Mouse (Mus musculus) Patski (cell line): ENCODE results near the gene Otog. TPM values are rescaled to one million over a fixed set of nuclear protein-coding genes. Genes with fewer than 3 reads are reported as not detected.

ENCODE experiments used
- ATAC-seq: fragments of 100-300 bp; one replicate; pipeline ENCODE4 v1.8.0; 2021
- CTCF ChIA-PET: fragments of 350-600 bp; sonication (Branson Sonifier 250); formaldehyde crosslinking; loops from one replicate; lab custom pipeline; 2022; ENCODE audit warnings: inconsistent platforms; lab: Charles Lee
- POLR2A ChIA-PET: fragments of 350-600 bp; sonication (Branson Sonifier 250); formaldehyde crosslinking; loops from one replicate; lab custom pipeline; 2022; ENCODE audit warnings: antibody characterized with exemption, inconsistent platforms; lab: Charles Lee
- DNase-seq: peaks from one replicate; pipeline ENCODE4 v3.0.0-alpha.2; 2011; ENCODE audit warnings: low read depth, low spot score
- H3K27me3 ChIP-seq: fragments of 371-371 bp; one replicate; pipeline ENCODE4 v1.5.1; 2021
- CTCF ChIP-seq: fragments of 100-300 bp; IDR thresholded peaks from one replicate; pipeline ENCODE4 v1.5.1; 2021
- in situ Hi-C: fragments of 300-500 bp; cut with MboI; formaldehyde crosslinking; loops from 3 replicates; pipeline ENCODE4 v1.11.1; 2018; ENCODE audit warnings: low pct_unique_long_range_greater_than_20kb, mixed read lengths
- polyA plus RNA-seq: library from polyadenylated mRNA; unstranded; gene quantifications from one replicate; pipeline ENCODE4 v1.2.3, GENCODE M21; 2021

Gene Otog
- polyA plus RNA-seq, 1 experiment from 2014 or later, result not detected

- POLR2A ChIA-PET, result no interaction called here
- TF ChIP-seq CTCF, result no peak
These were observed 74.9 kb downstream of the Otog start for GRCm38 (mm10) chr7:46315692-46316091.

GRCm38 (mm10) chr7:46316948-46317347, 76.2 kb downstream of the Otog start:
- no peak for ATAC-seq
- POLR2A ChIA-PET, result no interaction called here
- CTCF ChIA-PET, result no interaction called here
- in situ Hi-C loops, result no loop called here
- no peak for DNase-seq
- H3K27me3 ChIP-seq, result no peaks in the 10 kb centered on the region
- no peak for TF ChIP-seq CTCF

More at GRCm38 (mm10) chr7:46315692-46316091, 74.9 kb downstream of the Otog start:
- H3K27me3 ChIP-seq, result no peaks in the 10 kb centered on the region
- in situ Hi-C loops, result no loop called here
- CTCF ChIA-PET, result no interaction called here
- ATAC-seq (no peak), DNase-seq (no peak)

DNA sequence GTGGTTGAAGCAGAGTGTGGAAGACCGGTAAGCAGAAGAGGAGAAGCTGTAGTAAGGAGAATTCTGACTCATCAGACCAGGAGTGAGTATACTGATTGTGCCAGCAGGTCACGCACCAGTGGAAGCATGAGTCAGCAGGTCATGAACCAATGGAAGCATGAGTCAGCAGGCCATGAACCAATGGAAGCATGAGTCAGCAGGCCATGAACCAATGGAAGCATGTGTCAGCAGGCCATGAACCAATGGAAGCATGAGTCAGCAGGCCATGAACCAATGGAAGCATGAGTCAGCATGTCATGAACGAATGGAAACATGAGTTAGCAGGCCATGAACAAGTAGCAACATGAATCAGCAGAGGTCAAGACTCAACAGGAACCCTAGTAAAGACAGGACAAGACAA, 80.5 kb downstream of the Otog start:
- DNase-seq (no peak), ATAC-seq (no peak)
- in situ Hi-C loops, result no loop called here
- ChIA-PET CTCF (no interaction called here), POLR2A (no interaction called here)
- no peaks in the 10 kb centered on the region for H3K27me3 ChIP-seq
- TF ChIP-seq CTCF, result no peak

GRCm38 (mm10) chr7:46327896-46328295, 87.1 kb downstream of the Otog start:
- in situ Hi-C loops, result no loop called here
- ChIA-PET CTCF (no interaction called here), POLR2A (no interaction called here)
- no peaks in the 10 kb centered on the region for H3K27me3 ChIP-seq
- TF ChIP-seq CTCF, result no peak
- ATAC-seq (no peak), DNase-seq (no peak)

DNA sequence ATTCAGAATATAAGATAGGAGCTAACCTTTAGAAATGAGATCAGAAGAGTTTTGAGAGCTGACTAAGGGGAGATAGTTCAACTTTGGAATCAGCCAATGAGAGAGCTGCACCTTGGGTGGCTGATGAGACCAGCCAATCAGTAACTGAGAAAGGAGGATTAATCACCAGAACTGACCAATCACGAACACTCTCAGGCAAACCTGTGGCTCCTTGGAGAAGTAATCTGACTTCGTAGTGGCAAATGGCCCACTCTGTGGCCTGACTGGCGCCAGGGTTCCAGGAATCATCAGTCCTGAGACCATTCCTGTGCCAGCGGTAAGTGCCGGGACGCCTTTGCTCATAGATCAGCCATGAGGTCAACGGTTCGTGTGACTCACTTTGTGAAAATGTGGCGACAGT, 96.6 kb downstream of the Otog start:
- ATAC-seq (no peak), DNase-seq (no peak)
- TF ChIP-seq CTCF, result no peak
- ChIA-PET CTCF (no interaction called here), POLR2A (no interaction called here)
- in situ Hi-C loops, result no loop called here
- H3K27me3 ChIP-seq, result peaks cover 4% of the 10 kb centered on the region

DNA sequence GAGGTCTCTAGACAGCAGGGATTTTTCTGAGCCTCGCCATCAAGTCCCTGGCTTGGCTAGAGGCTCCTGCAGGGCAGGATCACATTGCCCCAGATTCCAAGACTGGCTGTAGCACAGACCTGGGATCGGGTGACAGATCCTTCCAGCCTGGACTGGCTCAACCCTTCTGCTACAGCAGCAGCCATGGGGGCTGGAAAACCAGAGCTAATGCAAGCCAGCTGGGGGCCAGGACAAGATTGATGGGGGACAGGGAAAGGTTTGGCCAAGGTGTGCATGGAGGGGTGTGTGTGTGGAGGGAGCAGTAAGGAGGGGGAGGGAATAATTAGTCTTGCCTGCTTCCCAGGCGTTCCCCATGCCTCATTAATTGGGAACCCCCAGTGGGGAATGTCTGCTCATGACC, 99.0 kb downstream of the Otog start:
- no peak for ATAC-seq
- POLR2A ChIA-PET, result no interaction called here

GRCm38 (mm10) chr7:46340295-46340694, 99.5 kb downstream of the Otog start:
- DNase-seq (no peak), ATAC-seq (no peak)
- ChIA-PET POLR2A (no interaction called here), CTCF (no interaction called here)
- in situ Hi-C loops, result no loop called here
- H3K27me3 ChIP-seq, result peaks cover 4% of the 10 kb centered on the region
- TF ChIP-seq CTCF, result no peak

More for the DNA sequence above, 99.0 kb downstream of the Otog start:
- no peak for TF ChIP-seq CTCF
- CTCF ChIA-PET, result no interaction called here
- peaks cover 4% of the 10 kb centered on the region for H3K27me3 ChIP-seq
- no peak for DNase-seq
- in situ Hi-C loops, result no loop called here

GRCm38 (mm10) chr7:46341471-46341870, 100.7 kb downstream of the Otog start:
- in situ Hi-C loops, result no loop called here
- ChIA-PET CTCF (no interaction called here), POLR2A (no interaction called here)
- DNase-seq (no peak), ATAC-seq (no peak)
- no peak for TF ChIP-seq CTCF
- peaks cover 4% of the 10 kb centered on the region for H3K27me3 ChIP-seq

DNA sequence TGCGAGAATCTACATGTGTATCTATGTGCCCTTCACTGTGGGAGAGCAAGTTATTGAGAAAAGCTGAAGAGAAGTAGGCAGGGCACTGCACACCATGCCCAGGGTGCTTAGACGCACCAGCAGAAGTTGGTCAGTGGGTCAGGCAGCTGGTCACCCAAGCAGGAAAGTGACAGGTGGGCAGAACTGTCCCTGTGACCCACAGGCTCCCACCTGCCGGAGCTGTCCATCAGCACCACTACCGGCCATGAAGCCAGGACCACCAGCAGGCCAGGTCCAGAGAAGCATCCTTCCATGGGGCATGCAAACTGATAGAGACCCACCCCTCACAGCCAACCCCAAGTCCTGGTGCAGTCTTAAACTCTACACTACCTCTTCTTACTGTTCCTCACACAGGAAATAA, 106.9 kb downstream of the Otog start:
- ATAC-seq (no peak), DNase-seq (no peak)
- in situ Hi-C loops, result no loop called here
- CTCF ChIA-PET, result no interaction called here
- H3K27me3 ChIP-seq, result peaks cover 6% of the 10 kb centered on the region
- POLR2A ChIA-PET, result no interaction called here
- no peak for TF ChIP-seq CTCF

DNA sequence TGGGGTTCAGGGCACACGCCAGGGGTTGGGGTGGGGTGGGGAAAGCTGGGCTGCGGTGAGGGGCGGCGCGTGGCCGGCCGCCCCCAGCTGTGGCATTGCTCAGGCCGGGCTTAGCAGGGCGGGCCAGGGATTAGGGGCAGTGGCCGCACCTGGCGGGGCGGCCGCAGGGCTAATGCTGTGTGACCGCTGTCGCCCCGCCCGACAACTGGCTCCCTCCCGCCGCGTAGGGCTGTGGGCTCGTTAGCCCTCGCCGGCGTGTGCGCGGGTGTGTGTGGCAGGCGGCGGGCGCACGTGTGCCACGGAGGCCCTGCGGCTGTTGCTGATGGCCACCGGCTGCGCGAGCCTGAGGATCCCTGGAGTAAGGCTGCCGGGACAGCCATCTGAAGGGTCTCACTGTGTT, 108.0 kb downstream of the Otog start:
- DNase-seq, result no peak
- POLR2A ChIA-PET, result no interaction called here
- H3K27me3 ChIP-seq, result peaks cover 6% of the 10 kb centered on the region
- ATAC-seq, result no peak
- in situ Hi-C loops, result no loop called here
- no peak for TF ChIP-seq CTCF
- CTCF ChIA-PET, result no interaction called here

- POLR2A ChIA-PET, result no interaction called here
- DNase-seq, result no peak
These were observed 109.4 kb downstream of the Otog start for GRCm38 (mm10) chr7:46350119-46350702.

DNA sequence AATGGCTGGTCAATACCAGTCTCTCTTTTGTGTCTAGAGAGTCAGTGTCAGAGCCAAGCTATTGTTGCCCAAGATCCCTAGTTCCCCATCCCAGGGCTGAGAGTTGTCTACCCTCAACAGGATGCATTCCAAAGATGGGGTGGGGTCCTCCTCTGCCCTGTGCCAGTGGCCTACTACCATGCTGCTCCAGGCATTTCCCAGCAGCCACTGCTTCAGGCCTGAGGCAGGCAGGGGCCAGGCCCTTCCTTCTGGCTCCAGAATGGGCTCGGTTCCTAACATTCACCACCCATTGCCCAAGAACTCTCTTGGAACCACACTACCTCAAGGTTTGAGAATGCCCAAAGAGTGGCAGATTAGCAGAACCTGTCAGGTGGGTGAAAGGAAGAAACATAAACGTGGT, 112.0 kb downstream of the Otog start:
- in situ Hi-C loops, result no loop called here
- ATAC-seq (no peak), DNase-seq (no peak)
- POLR2A ChIA-PET, result no interaction called here
- H3K27me3 ChIP-seq, result peaks cover 7% of the 10 kb centered on the region
- CTCF ChIA-PET, result interaction anchor here (1.2 kb wide), 1 partner anchor 28 kb away, joined by 4 read pairs; no protein-coding TSS in a partner anchor
- TF ChIP-seq CTCF, result no peak

More at GRCm38 (mm10) chr7:46350119-46350702, 109.4 kb downstream of the Otog start:
- CTCF ChIA-PET, result no interaction called here
- H3K27me3 ChIP-seq, result peaks cover 6% of the 10 kb centered on the region
- no peak for TF ChIP-seq CTCF
- no peak for ATAC-seq
- in situ Hi-C loops, result no loop called here
